Mouse (Mus musculus): ENCODE measurements at regions not wholly inside any gene's neighbourhood (a gene's known extent, or its start where the extent isn't known, plus 50 kb on each side); places are given as distances from the start of the nearest gene placed in this dataset.

DNA sequence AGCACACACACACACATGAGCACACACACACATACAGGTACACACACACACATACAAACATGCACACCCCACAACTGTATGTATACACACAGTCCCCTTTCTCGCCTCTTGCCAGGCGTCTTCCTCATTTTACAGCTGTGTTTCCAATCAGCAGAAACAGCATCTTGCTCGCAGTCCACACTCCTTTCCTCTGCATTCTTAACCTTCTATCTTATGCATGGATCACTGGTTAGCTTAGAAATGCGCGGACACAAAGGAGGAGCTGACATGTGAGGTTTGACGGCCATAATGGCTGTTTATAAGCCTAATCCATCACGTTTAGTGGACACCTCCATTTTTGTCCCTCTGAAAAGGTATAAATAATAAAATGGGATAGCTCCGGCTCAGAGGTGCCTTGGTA, 343.3 kb upstream of the Sall1 start:
- no peak for TF ChIP-seq POLR2A (IDR thresholded peaks at IDR 0.05; ENCODE audit: low read depth, low read length)
- no peak for TF ChIP-seq CTCF (IDR thresholded peaks at IDR 0.05; ENCODE audit: extremely low read depth, insufficient read depth, insufficient read length, insufficient replicate concordance)
- DNase-seq (ENCODE audit: low read depth in 1 of 2, low spot score in 2 of 2): no peak
- no peak overlapping the region for H3K27ac ChIP-seq (ENCODE audit: insufficient read depth, low read length)
- H3K4me3 ChIP-seq (ENCODE audit: extremely low read depth, insufficient read depth, insufficient read length): no peak overlapping the region
- no peaks in the 10 kb centered on the region for H3K36me3 ChIP-seq (ENCODE audit: control insufficient read depth, insufficient read depth, low read length)
- no peaks in the 10 kb centered on the region for H3K4me1 ChIP-seq (ENCODE audit: control insufficient read depth, insufficient read depth, insufficient read length)
- 57% methylated on average over 8 of the region's 8 CpGs for WGBS
- no peaks in the 10 kb centered on the region for H3K27me3 ChIP-seq (ENCODE audit: control insufficient read depth, insufficient read depth, low read length)

DNA sequence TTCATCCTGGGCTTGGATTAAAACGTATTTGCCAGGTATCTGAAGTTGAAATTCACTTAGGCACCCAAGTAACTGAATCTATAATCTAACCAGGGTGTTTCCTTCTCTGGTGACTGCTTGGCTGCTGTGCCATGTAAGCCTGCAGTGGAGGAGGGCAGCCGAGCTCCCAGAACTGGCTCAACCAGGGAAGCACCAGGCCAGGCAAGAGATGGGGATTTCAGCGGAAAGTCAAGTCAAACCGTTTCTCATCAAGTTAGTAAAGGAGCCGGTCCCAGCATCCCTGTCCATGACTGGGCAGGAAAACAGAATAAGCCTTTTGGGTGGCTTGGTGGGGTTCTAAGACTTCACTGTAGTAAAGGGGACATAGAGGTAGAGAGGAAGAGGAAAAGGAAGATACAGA, 341.1 kb upstream of the Sall1 start:
- WGBS: 77% methylated on average over 5 of the region's 5 CpGs
- Histone ChIP-seq H3K27ac (ENCODE audit: insufficient read depth, low read length) (no peak overlapping the region), H3K4me3 (ENCODE audit: extremely low read depth, insufficient read depth, insufficient read length) (no peak overlapping the region), H3K4me1 (ENCODE audit: control insufficient read depth, insufficient read depth, insufficient read length) (no peaks in the 10 kb centered on the region), H3K27me3 (ENCODE audit: control insufficient read depth, insufficient read depth, low read length) (no peaks in the 10 kb centered on the region), H3K36me3 (ENCODE audit: control insufficient read depth, insufficient read depth, low read length) (no peaks in the 10 kb centered on the region)
- TF ChIP-seq POLR2A (IDR thresholded peaks at IDR 0.05; ENCODE audit: low read depth, low read length): no peak
- TF ChIP-seq CTCF (IDR thresholded peaks at IDR 0.05; ENCODE audit: extremely low read depth, insufficient read depth, insufficient read length, insufficient replicate concordance): no peak
- no peak for DNase-seq (ENCODE audit: low read depth in 1 of 2, low spot score in 2 of 2)

DNA sequence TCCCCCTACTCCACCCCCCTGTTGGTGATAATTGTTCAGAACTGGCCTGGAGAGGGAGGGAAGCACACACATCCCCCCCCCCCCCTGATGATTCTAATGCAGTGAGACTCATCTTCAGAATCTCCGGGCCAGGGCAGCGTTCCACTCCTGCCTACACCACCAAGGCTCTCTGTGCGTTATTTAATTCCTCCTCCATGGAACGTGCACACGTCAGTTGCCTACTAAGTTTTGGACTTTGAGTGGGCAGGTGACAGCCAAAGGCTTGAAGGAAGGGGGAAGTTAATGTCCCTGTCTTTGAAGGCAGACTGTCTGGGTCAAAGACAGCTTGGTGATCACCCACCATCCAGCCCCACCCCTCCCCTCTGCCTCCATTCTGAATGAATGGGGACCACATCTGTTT, 339.8 kb upstream of the Sall1 start:
- 81% methylated on average over 5 of the region's 5 CpGs for WGBS

DNA sequence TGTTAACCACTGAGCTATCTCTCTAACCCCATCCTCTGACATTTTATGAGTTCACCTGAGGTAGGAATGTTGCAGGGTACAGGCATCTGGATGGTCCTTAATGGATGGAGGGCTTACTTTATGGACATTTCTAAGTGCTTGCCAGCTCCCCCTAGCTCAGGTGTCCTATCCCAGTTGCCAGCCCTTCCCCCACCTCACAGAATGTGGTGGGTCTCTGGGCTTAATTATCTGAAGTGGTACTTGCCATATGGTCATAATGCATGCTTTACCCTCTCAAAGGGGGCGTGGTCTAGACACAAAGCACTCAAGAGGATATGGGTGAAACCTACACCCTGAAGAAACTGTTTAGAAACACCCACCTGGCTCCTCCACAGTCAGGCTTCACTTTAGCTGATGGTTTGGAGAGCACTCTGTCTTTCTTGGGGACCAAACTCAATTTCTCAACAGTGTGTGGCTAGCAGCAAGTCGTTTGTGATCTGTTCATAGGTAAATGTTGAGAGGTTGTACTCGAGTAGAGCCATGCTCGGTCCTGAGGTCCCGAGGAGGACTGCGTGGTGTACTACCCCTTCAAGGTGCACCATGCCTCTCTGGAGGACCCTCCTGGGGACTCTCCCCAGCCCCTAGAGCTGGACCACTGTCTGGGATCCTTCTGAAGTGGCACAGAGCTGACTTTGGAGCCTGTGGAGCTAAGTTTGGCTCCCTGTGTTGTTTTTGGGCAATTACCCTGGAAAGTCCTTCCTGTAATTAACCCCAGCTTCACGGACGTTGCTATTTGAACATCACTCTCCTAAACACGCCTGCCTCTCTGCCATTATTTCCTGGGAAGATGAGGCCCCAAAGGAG, 338.8 kb upstream of the Sall1 start:
- 49% methylated on average over 9 of the region's 9 CpGs for WGBS
- H3K27ac ChIP-seq (ENCODE audit: insufficient read depth, low read length): no peak overlapping the region
- no peak for TF ChIP-seq POLR2A (IDR thresholded peaks at IDR 0.05; ENCODE audit: low read depth, low read length)
- no peak for TF ChIP-seq CTCF (IDR thresholded peaks at IDR 0.05; ENCODE audit: extremely low read depth, insufficient read depth, insufficient read length, insufficient replicate concordance)
- no peaks in the 10 kb centered on the region for H3K27me3 ChIP-seq (ENCODE audit: control insufficient read depth, insufficient read depth, low read length)
- H3K4me3 ChIP-seq (ENCODE audit: extremely low read depth, insufficient read depth, insufficient read length): no peak overlapping the region
- no peak for DNase-seq (ENCODE audit: low read depth in 1 of 2, low spot score in 2 of 2)
- no peaks in the 10 kb centered on the region for H3K4me1 ChIP-seq (ENCODE audit: control insufficient read depth, insufficient read depth, insufficient read length)
- no peaks in the 10 kb centered on the region for H3K36me3 ChIP-seq (ENCODE audit: control insufficient read depth, insufficient read depth, low read length)

More for the DNA sequence above, 339.8 kb upstream of the Sall1 start:
- no peaks in the 10 kb centered on the region for H3K27me3 ChIP-seq (ENCODE audit: control insufficient read depth, insufficient read depth, low read length)
- no peaks in the 10 kb centered on the region for H3K36me3 ChIP-seq (ENCODE audit: control insufficient read depth, insufficient read depth, low read length)
- no peak for DNase-seq (ENCODE audit: low read depth in 1 of 2, low spot score in 2 of 2)
- H3K4me1 ChIP-seq (ENCODE audit: control insufficient read depth, insufficient read depth, insufficient read length): no peaks in the 10 kb centered on the region
- no peak overlapping the region for H3K4me3 ChIP-seq (ENCODE audit: extremely low read depth, insufficient read depth, insufficient read length)
- TF ChIP-seq CTCF (IDR thresholded peaks at IDR 0.05; ENCODE audit: extremely low read depth, insufficient read depth, insufficient read length, insufficient replicate concordance) (no peak), POLR2A (IDR thresholded peaks at IDR 0.05; ENCODE audit: low read depth, low read length) (no peak)
- H3K27ac ChIP-seq (ENCODE audit: insufficient read depth, low read length): no peak overlapping the region

DNA sequence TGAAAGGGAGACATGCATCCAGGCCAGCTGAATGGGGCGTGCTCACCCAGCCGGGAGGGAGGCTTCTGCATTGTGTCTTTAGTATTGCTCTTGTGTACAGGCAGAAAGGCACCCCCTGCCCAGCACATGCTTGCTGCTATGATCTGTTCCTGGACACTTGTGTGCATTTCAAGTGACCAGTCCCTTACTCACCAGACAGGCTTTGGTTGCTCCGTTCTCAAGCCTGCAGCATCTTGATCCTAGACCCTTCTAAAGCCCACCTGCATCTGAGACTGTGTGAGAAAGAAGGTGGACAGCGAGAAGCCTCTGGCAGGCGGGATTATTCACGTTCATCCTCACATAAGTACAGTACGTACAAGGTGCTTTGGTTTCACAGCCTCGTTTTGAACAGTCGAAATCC, 336.5 kb upstream of the Sall1 start:
- no peak overlapping the region for H3K4me3 ChIP-seq (ENCODE audit: extremely low read depth, insufficient read depth, insufficient read length)
- DNase-seq (ENCODE audit: low read depth in 1 of 2, low spot score in 2 of 2): no peak
- no peaks in the 10 kb centered on the region for H3K4me1 ChIP-seq (ENCODE audit: control insufficient read depth, insufficient read depth, insufficient read length)
- H3K36me3 ChIP-seq (ENCODE audit: control insufficient read depth, insufficient read depth, low read length): no peaks in the 10 kb centered on the region
- no peaks in the 10 kb centered on the region for H3K27me3 ChIP-seq (ENCODE audit: control insufficient read depth, insufficient read depth, low read length)
- H3K27ac ChIP-seq (ENCODE audit: insufficient read depth, low read length): no peak overlapping the region
- 91% methylated on average over 9 of the region's 9 CpGs for WGBS
- no peak for TF ChIP-seq POLR2A (IDR thresholded peaks at IDR 0.05; ENCODE audit: low read depth, low read length)
- no peak for TF ChIP-seq CTCF (IDR thresholded peaks at IDR 0.05; ENCODE audit: extremely low read depth, insufficient read depth, insufficient read length, insufficient replicate concordance)

DNA sequence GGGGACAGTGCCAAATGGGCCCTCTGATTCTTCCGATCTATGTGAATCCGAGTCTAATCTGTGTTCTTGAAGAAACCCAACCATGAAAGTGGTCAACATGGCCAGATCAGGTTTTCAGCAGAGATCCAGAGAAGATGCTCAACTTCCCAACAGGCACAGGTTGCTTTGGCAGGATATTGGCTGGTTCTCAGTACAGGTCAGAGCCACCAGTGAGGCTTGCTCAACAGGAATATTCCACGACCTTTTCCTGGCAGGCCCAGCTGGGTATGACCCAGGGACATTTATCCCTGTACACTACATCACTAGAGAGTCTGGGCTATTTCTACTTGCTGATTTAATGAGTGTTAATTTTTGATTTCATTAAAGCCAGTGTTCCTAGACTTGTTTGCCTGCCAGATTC, 328.8 kb upstream of the Sall1 start:
- TF ChIP-seq POLR2A (IDR thresholded peaks at IDR 0.05; ENCODE audit: low read depth, low read length) (no peak), CTCF (IDR thresholded peaks at IDR 0.05; ENCODE audit: extremely low read depth, insufficient read depth, insufficient read length, insufficient replicate concordance) (no peak)
- H3K4me3 ChIP-seq (ENCODE audit: extremely low read depth, insufficient read depth, insufficient read length): no peak overlapping the region
- H3K27me3 ChIP-seq (ENCODE audit: control insufficient read depth, insufficient read depth, low read length): no peaks in the 10 kb centered on the region
- 91% methylated on average over 3 of the region's 3 CpGs for WGBS
- no peaks in the 10 kb centered on the region for H3K36me3 ChIP-seq (ENCODE audit: control insufficient read depth, insufficient read depth, low read length)
- no peaks in the 10 kb centered on the region for H3K4me1 ChIP-seq (ENCODE audit: control insufficient read depth, insufficient read depth, insufficient read length)
- no peak overlapping the region for H3K27ac ChIP-seq (ENCODE audit: insufficient read depth, low read length)
- DNase-seq (ENCODE audit: low read depth in 1 of 2, low spot score in 2 of 2): no peak

DNA sequence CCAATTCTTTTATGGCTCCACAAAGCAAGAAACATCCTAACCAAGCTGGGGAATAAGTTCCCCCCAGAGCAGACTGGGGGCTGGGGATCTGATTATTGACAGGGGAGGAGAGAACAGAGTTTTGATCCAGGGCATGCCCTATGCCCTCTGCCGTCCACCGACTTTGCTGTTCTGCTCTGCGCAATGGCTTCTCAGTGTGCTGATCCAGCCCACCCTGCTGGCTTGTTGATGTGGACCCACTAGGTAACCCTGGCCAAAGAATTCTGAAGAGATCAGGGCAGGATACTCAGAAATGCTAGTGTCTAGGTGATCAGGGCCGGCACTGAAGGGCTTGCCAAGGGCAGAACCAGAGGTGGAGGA, 327.8 kb upstream of the Sall1 start:
- 79% methylated on average over 4 of the region's 4 CpGs for WGBS
- TF ChIP-seq CTCF (IDR thresholded peaks at IDR 0.05; ENCODE audit: extremely low read depth, insufficient read depth, insufficient read length, insufficient replicate concordance): no peak
- TF ChIP-seq POLR2A (IDR thresholded peaks at IDR 0.05; ENCODE audit: low read depth, low read length): no peak
- no peak for DNase-seq (ENCODE audit: low read depth in 1 of 2, low spot score in 2 of 2)

More for the DNA sequence above, 327.8 kb upstream of the Sall1 start:
- Histone ChIP-seq H3K27me3 (ENCODE audit: control insufficient read depth, insufficient read depth, low read length) (no peaks in the 10 kb centered on the region), H3K36me3 (ENCODE audit: control insufficient read depth, insufficient read depth, low read length) (no peaks in the 10 kb centered on the region), H3K4me3 (ENCODE audit: extremely low read depth, insufficient read depth, insufficient read length) (no peak overlapping the region), H3K4me1 (ENCODE audit: control insufficient read depth, insufficient read depth, insufficient read length) (no peaks in the 10 kb centered on the region), H3K27ac (ENCODE audit: insufficient read depth, low read length) (no peak overlapping the region)
